Mouse (Mus musculus) hindbrain, embryonic 10.5 days (tissue): ENCODE results near the gene Mvb12a. TPM values are rescaled to one million over a fixed set of nuclear protein-coding genes. Genes with fewer than 3 reads are reported as not detected.

Experiments
- DNase-seq: peaks from one replicate; pipeline ENCODE4 v3.0.0-alpha.2; 2017; ENCODE audit warnings: low spot score
- H3K27ac ChIP-seq: fragments of 300-500 bp; sonication (generic); 2 replicates; pipeline ENCODE4 v1.5.1; 2016; ENCODE audit warnings: mild to moderate bottlenecking, moderate library complexity
- H3K27me3 ChIP-seq: fragments of 300-500 bp; sonication (generic); 2 replicates; pipeline ENCODE4 v1.6.1; 2016; ENCODE audit warnings: mild to moderate bottlenecking; ENCODE audit not compliant: poor library complexity, insufficient read depth, severe bottlenecking
- H3K36me3 ChIP-seq: fragments of 300-500 bp; sonication (generic); 2 replicates; pipeline ENCODE4 v1.6.1; 2016; ENCODE audit warnings: mild to moderate bottlenecking, moderate library complexity
- H3K4me1 ChIP-seq: fragments of 300-500 bp; sonication (generic); replicated peaks from 2 replicates; pipeline ENCODE4 v1.6.1; 2016; ENCODE audit warnings: mild to moderate bottlenecking
- H3K4me3 ChIP-seq: fragments of 300-500 bp; sonication (generic); 2 replicates; pipeline ENCODE4 v1.5.1; 2016; ENCODE audit warnings: mild to moderate bottlenecking, moderate library complexity
- H3K9me3 ChIP-seq: fragments of 300-500 bp; sonication (generic); 2 replicates; pipeline ENCODE4 v1.6.1; 2016; ENCODE audit warnings: mild to moderate bottlenecking, moderate library complexity
- whole genome bisulfite sequencing: fragments of 180-500 bp; shearing (Covaris S2); methylation state at CpG from one replicate; pipeline ENCODE4 v1.1.7; 2016; 5-methylcytosine and 5-hydroxymethylcytosine counted together
- polyA plus RNA-seq: library from polyadenylated mRNA; unstranded; fragments of >200 nt; fragmentation: Nextera tagmentation; extraction: Ambion mirVana; gene quantifications from 2 replicates; pipeline ENCODE4 v1.2.1, GENCODE M21; 2016

Gene Mvb12a
- polyA plus RNA-seq, 1 experiment from 2014 or later: 71.6 TPM

DNA sequence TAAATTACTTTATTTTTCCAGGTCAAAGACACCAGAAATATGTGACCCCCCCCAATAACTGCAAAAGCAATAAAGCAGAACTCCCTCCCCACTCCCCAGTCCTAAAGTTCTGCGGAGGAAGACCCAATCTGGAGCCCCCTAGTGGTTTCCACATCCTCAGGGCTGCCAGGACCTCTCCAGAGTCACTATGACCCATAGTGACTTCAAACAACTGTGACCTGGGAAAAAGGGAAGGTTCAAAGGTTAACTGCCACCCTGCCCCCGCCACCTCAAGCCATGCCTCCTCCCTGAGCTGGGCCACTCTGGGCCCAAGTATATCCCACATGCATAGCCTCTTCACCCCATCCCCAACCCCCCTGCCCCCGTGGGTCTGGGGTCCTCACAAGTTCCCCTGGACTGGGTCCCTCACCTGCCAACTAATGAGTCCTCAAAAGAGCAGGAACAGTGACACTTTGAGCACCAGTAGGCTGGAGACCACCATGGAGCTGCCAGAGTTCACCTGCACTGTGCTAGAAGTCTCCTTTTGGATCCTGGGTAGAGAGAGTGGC, 8.4 kb upstream of the Mvb12a start:
- H3K27ac ChIP-seq: no peak overlapping the region
- no peak for DNase-seq
- H3K36me3 ChIP-seq: no peaks in the 10 kb centered on the region
- peaks cover 45% of the 10 kb centered on the region for H3K27me3 ChIP-seq
- H3K9me3 ChIP-seq: no peaks in the 10 kb centered on the region
- WGBS: 33% methylated on average over 3 of the region's 3 CpGs
- H3K4me1 ChIP-seq: peaks cover 18% of the 10 kb centered on the region
- H3K4me3 ChIP-seq: no peak overlapping the region

GRCm38 (mm10) chr8:71535663-71536062, 7.1 kb upstream of the Mvb12a start:
- DNase-seq: no peak
- H3K27ac ChIP-seq: 0 out of 2 replicates have a peak overlapping the region, but pooled peaks have one; percentile 23
- no peaks in the 10 kb centered on the region for H3K36me3 ChIP-seq
- peaks cover 18% of the 10 kb centered on the region for H3K4me1 ChIP-seq
- H3K4me3 ChIP-seq: no peak overlapping the region
- no peaks in the 10 kb centered on the region for H3K9me3 ChIP-seq
- H3K27me3 ChIP-seq: peaks cover 45% of the 10 kb centered on the region
- WGBS: 63% methylated on average over 5 of the region's 5 CpGs

GRCm38 (mm10) chr8:71537028-71537867, 5.5 kb upstream of the Mvb12a start, which contains the start of gene Bst2:
Bst2 (minus strand) TSS chr8:71537456.
- Histone ChIP-seq H3K27me3 (peaks cover 45% of the 10 kb centered on the region), H3K27ac (peak within 1 kb of the TSS; percentile 46; the same call in 1 of the 2 replicates), H3K4me3 (peak within 1 kb of the TSS; percentile 51), H3K9me3 (no peaks in the 10 kb centered on the region), H3K4me1 (peaks cover 18% of the 10 kb centered on the region), H3K36me3 (no peaks in the 10 kb centered on the region)
- DNase-seq: peak; percentile 75
- 4% methylated on average over 37 of the region's 37 CpGs for WGBS

DNA sequence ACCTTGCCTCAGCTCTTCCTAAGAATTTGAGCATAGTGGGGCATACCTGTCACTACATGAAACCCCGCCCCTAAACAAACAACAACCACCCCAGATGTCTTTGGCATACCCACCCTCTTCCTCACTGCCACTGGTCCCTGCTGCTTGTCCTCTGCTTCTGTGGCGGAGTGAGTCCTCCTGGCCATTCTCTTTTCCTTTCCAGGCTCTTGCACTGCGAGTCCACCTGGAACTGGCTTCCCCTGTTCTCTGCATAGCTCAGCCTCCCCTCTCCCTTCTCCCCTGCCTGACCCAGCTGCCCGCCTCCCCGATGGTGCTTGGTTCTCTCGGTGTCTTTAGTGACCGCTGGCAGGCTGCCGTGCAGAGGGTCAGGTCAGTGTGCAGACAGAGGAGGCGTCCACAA, 1.0 kb downstream of the Mvb12a start:
- peak overlapping the region; percentile 89 for H3K4me3 ChIP-seq
- H3K27ac ChIP-seq: no peak overlapping the region
- peaks cover 13% of the 10 kb centered on the region for H3K4me1 ChIP-seq
- no peaks in the 10 kb centered on the region for H3K9me3 ChIP-seq
- no peak for DNase-seq
- WGBS: 88% methylated on average over 9 of the region's 9 CpGs
- peaks cover 35% of the 10 kb centered on the region for H3K36me3 ChIP-seq
- H3K27me3 ChIP-seq: no peaks in the 10 kb centered on the region

DNA sequence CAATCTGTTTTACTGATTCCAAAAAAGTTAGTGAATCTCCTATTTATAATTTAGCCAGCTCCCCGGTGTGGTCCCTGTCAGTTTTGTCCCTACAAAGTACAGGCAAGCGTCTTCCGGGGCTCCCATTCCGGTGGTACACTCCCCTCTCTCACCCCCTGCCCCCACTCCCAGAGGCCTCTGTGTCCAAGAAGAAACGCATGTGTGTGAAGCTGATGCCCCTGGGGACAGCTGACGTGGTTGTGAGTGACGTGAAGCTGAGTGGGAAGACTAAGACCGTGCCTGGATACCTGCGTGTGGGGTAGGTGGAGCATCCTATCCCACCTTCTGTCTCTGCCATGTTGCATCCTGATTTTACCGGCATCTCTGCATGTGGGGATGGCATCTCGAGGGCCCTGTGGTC, 2.3 kb downstream of the Mvb12a start:
- Histone ChIP-seq H3K4me1 (peaks cover 13% of the 10 kb centered on the region), H3K9me3 (no peaks in the 10 kb centered on the region), H3K27me3 (no peaks in the 10 kb centered on the region), H3K36me3 (peaks cover 37% of the 10 kb centered on the region), H3K4me3 (no peak overlapping the region), H3K27ac (no peak overlapping the region)
- WGBS: 95% methylated on average over 11 of the region's 11 CpGs
- no peak for DNase-seq

GRCm38 (mm10) chr8:71547590-71547989, 4.9 kb downstream of the Mvb12a start:
- peaks cover 13% of the 10 kb centered on the region for H3K4me1 ChIP-seq
- H3K27me3 ChIP-seq: no peaks in the 10 kb centered on the region
- H3K36me3 ChIP-seq: peaks cover 37% of the 10 kb centered on the region
- H3K27ac ChIP-seq: no peak overlapping the region
- H3K9me3 ChIP-seq: no peaks in the 10 kb centered on the region
- WGBS: 92% methylated on average over 7 of the region's 7 CpGs
- H3K4me3 ChIP-seq: no peak overlapping the region
- DNase-seq: no peak

- Histone ChIP-seq H3K9me3 (no peaks in the 10 kb centered on the region), H3K4me3 (no peak overlapping the region), H3K27me3 (peaks cover 17% of the 10 kb centered on the region), H3K27ac (no peak overlapping the region), H3K36me3 (peaks cover 29% of the 10 kb centered on the region), H3K4me1 (no peaks in the 10 kb centered on the region)
- 73% methylated on average over 7 of the region's 7 CpGs for WGBS
- DNase-seq: no peak
Observed at GRCm38 (mm10) chr8:71550754-71551153, 8.0 kb downstream of the Mvb12a start.

DNA sequence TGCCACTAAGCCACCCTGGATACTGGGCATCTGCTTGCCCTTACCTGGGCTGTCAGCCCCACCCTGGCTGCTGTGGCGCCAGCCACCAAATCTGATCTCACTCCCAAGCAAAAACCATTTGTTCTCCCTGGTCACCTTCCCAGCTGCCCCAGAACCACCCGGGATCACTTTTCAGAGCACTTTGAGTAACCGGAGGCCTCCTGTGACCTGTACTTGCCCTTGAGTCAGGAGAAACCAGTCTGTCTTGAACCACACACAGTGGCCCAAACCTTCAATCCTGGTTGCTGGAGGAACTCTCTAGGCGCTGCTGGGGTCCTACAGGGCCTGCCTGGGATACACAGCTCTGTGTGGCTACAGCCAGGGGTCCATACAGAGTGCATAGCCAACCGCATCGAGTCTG, 10.0 kb downstream of the Mvb12a start:
- no peak overlapping the region for H3K4me3 ChIP-seq
- H3K4me1 ChIP-seq: no peaks in the 10 kb centered on the region
- peaks cover 37% of the 10 kb centered on the region for H3K27me3 ChIP-seq
- 64% methylated on average over 6 of the region's 6 CpGs for WGBS
- H3K27ac ChIP-seq: no peak overlapping the region
- no peaks in the 10 kb centered on the region for H3K9me3 ChIP-seq
- no peak for DNase-seq
- peaks cover 10% of the 10 kb centered on the region for H3K36me3 ChIP-seq

DNA sequence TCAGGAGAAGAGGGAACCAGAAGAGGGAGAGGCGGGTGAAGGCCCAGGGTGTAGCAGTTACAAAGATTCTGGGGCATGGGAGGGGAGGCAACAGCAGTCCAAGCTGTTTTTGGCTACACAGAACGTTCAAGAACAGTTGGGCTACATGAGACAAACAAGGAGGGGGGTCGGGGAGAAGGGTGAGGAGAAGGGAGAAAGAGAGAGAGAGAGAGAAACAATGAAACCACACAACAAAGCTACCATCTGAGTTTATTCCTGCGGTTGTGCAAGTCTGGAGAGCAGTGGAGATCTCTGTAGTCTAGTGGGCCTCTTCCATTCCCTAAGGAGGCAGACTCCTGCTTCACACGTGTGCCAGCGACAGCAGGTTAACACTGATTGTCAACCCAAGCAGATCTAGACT, 11.3 kb downstream of the Mvb12a start:
- DNase-seq: no peak
- WGBS: 83% methylated on average over 6 of the region's 6 CpGs

GRCm38 (mm10) chr8:71554644-71555043, 11.9 kb downstream of the Mvb12a start:
- Histone ChIP-seq H3K36me3 (no peaks in the 10 kb centered on the region), H3K27ac (no peak overlapping the region), H3K27me3 (peaks cover 56% of the 10 kb centered on the region), H3K4me1 (peaks cover 12% of the 10 kb centered on the region), H3K9me3 (no peaks in the 10 kb centered on the region), H3K4me3 (no peak overlapping the region)
- WGBS: 94% methylated on average over 2 of the region's 2 CpGs
- no peak for DNase-seq

More for the DNA sequence above, 11.3 kb downstream of the Mvb12a start:
- Histone ChIP-seq H3K9me3 (no peaks in the 10 kb centered on the region), H3K27me3 (peaks cover 50% of the 10 kb centered on the region), H3K4me3 (no peak overlapping the region), H3K4me1 (peaks cover 10% of the 10 kb centered on the region), H3K27ac (no peak overlapping the region), H3K36me3 (no peaks in the 10 kb centered on the region)

GRCm38 (mm10) chr8:71558071-71558957, 15.6 kb downstream of the Mvb12a start, which contains the start of gene Tmem221:
Tmem221 (minus strand) TSS chr8:71558871.
- Histone ChIP-seq H3K4me1 (peaks cover 22% of the 10 kb centered on the region), H3K27ac (peak within 1 kb of the TSS; percentile 50; the same call in 1 of the 2 replicates), H3K36me3 (no peaks in the 10 kb centered on the region), H3K9me3 (no peaks in the 10 kb centered on the region), H3K27me3 (peaks cover 93% of the 10 kb centered on the region), H3K4me3 (peak within 1 kb of the TSS; percentile 49)
- DNase-seq: no peak
- WGBS: 6% methylated on average over 70 of the region's 70 CpGs

- H3K9me3 ChIP-seq: peaks cover 3% of the 10 kb centered on the region
- H3K36me3 ChIP-seq: no peaks in the 10 kb centered on the region
- peaks cover 22% of the 10 kb centered on the region for H3K4me1 ChIP-seq
- H3K27me3 ChIP-seq: peaks cover 95% of the 10 kb centered on the region
- DNase-seq: peak; percentile 52
- H3K4me3 ChIP-seq: peak overlapping the region; percentile 49
- 4% methylated on average over 24 of the region's 24 CpGs for WGBS
- peak overlapping the region; percentile 50; the same call in 1 of the 2 replicates for H3K27ac ChIP-seq
Observed at GRCm38 (mm10) chr8:71558958-71559690, 16.4 kb downstream of the Mvb12a start.
